Mouse (Mus musculus) kidney, adult 2 months (tissue): ENCODE data around the gene Zkscan3.

Source experiments
- CTCF ChIP-seq: fragments of 200-500 bp; conservative IDR thresholded peaks from 2 replicates; pipeline ENCODE4 v1.5.1; 2011; ENCODE audit warnings: low read depth, mild to moderate bottlenecking, control low read depth, low read length, moderate library complexity, mixed read lengths; ENCODE audit not compliant: insufficient read depth, insufficient read length
- POLR2A ChIP-seq: fragments of 200-500 bp; IDR thresholded peaks from one replicate; pipeline ENCODE4 v1.6.1; 2011; ENCODE audit warnings: low read depth, low read length, control low read depth

DNA sequence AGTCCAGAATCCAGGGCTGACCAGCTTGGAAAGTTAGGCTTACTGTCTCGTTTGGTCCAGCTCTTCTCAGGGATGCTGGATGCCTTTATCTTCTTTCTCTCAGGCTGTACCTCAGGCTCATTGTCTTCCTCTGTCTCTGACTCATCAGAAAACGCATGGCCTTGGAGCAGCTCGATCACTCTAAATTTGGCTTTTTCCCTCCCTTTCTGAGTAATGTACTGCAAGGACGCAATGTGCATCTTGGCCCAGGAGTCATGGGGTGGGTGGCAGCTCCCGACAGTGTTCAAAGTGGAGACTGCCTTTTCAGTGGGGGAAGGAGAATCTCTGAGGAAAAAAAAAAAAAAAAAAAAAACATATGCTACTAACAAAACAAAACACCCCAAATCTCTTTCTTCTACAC, 20.7 kb upstream of the Zkscan3 start:
- TF ChIP-seq CTCF = no peak
- no peak for TF ChIP-seq POLR2A
